ENCODE assay signal across 17 mouse cellular contexts in the genomic region with DNA sequence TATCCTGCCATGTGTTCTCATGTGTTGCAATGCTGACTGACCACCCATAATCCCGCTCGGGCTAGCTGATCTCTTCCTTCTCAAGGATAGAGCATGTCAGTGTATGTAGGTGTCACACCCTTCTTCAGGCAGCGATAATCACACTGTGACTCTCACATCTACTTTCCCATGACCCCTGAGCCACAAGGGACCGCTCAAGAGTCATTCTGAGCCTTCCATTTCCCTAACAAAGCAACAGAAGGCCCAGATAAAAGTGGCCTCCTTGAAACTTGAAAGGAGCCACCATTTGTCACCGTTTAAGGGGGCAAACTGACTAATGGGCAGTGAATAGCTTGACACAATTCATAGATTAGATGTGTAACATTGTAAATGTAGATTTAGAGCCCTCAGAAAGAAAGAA.
"Had no signal": no experiment of that assay in that cellular context is flagged by ENCODE, and none has a peak within 500 bp of the region (broad histone marks: within the 10 kb centered on the region; RNA-seq: fewer than 3 reads in every experiment).

No protein-coding gene starts in this region.

- H3K9ac ChIP-seq: limb, embryonic 12.5 days; liver, embryonic 13.5 days; liver, postnatal 0 days; lung, embryonic 15.5 days; midbrain, embryonic 12.5 days had no signal

- H3K36me3 ChIP-seq: limb, embryonic 12.5 days; liver, embryonic 13.5 days; lung, embryonic 15.5 days; midbrain, embryonic 12.5 days had no signal

- H3K4me3 ChIP-seq: limb, embryonic 12.5 days; liver, embryonic 13.5 days; lung, embryonic 15.5 days; megakaryocyte, embryonic 14.5 days; midbrain, embryonic 12.5 days had no signal

- H3K9me3 ChIP-seq: limb, embryonic 12.5 days; liver, embryonic 13.5 days; lung, embryonic 15.5 days; megakaryocyte, embryonic 14.5 days; midbrain, embryonic 12.5 days had no signal

- H3K27ac ChIP-seq: kidney, postnatal 0 days; limb, embryonic 12.5 days; liver, embryonic 13.5 days; lung, embryonic 15.5 days; macrophage; midbrain, embryonic 12.5 days had no signal

- ATAC-seq: liver, postnatal 0 days; midbrain, embryonic 16.5 days had no signal

- DNase-seq: kidney, adult 9 months; kidney, postnatal 36 days; layer of hippocampus, adult 9-11 months; layer of hippocampus, postnatal 36 days; liver; liver, embryonic 13.5 days; liver, postnatal 0 days; lung, postnatal 14 days; thymus, adult 2 months; thymus, postnatal 25 days had no signal

- H3K27me3 ChIP-seq: limb, embryonic 12.5 days; liver, embryonic 13.5 days; lung, embryonic 15.5 days; megakaryocyte, embryonic 14.5 days; midbrain, embryonic 12.5 days had no signal

- H3K4me2 ChIP-seq: limb, embryonic 12.5 days; liver, embryonic 13.5 days; lung, embryonic 15.5 days; midbrain, embryonic 12.5 days had no signal

- H3K4me1 ChIP-seq: liver, embryonic 13.5 days; lung, embryonic 15.5 days; megakaryocyte, embryonic 14.5 days had no signal
